In genomic region chr8:47742992-47743391, GRCm38 (mm10) we compare ENCODE assay signal across 10 mouse cellular contexts. TPM values are rescaled to one million over a fixed set of nuclear protein-coding genes. Genes with fewer than 3 reads are reported as not detected.
DNase-seq lines count a peak whose midpoint lies in the region; ATAC-seq and TF ChIP-seq lines count a peak whose summit lies in the region.
"Had no signal": no experiment of that assay in that cellular context is flagged by ENCODE, and none has a peak within 500 bp of the region (broad histone marks: within the 10 kb centered on the region; RNA-seq: fewer than 3 reads in every experiment).

No protein-coding gene starts in this region.

- DNase-seq in heart, adult 9 months (ENCODE audit: low spot score in 2 of 2): no peak
- no peak for DNase-seq in lung, postnatal 10 days
- peak; percentile 39 for DNase-seq in limb, embryonic 11.5 days (ENCODE audit: low spot score)
- DNase-seq in cerebellum, adult 2 months: no peak
- no peak for DNase-seq in layer of hippocampus, adult 9-10 months (ENCODE audit: low spot score)

- H3K27me3 ChIP-seq in heart, embryonic 11.5 days (ENCODE audit: control insufficient read depth, insufficient read depth, low read length): no peaks in the 10 kb centered on the region
- H3K27me3 ChIP-seq in lung, embryonic 16.5 days (ENCODE audit: control insufficient read depth, insufficient read depth, low read depth, low read length): no peaks in the 10 kb centered on the region
- H3K27me3 ChIP-seq in limb, embryonic 11.5 days (ENCODE audit: control insufficient read depth, insufficient read depth, low read length): no peaks in the 10 kb centered on the region
- no peaks in the 10 kb centered on the region for H3K27me3 ChIP-seq in stomach, embryonic 15.5 days (replicated peaks)
- no peaks in the 10 kb centered on the region for H3K27me3 ChIP-seq in cerebellum, adult 2 months (ENCODE audit: control insufficient read depth, insufficient read depth, low read length)

- peak overlapping the region; percentile 4; the same call in 1 of the 2 replicates for H3K4me2 ChIP-seq in heart, embryonic 11.5 days
- H3K4me2 ChIP-seq in lung, embryonic 16.5 days (ENCODE audit: low read depth, low read length): peak overlapping the region; percentile 37
- peak overlapping the region; percentile 11; the same call in 1 of the 2 replicates for H3K4me2 ChIP-seq in limb, embryonic 11.5 days (ENCODE audit: low read depth, severe bottlenecking)
- peak overlapping the region; percentile 30; the same call in 1 of the 2 replicates for H3K4me2 ChIP-seq in stomach, embryonic 15.5 days
- H3K4me2 ChIP-seq: liver, embryonic 12.5 days had no signal

- no peak overlapping the region for H3K27ac ChIP-seq in heart, embryonic 11.5 days (ENCODE audit: low read depth, low read length)
- no peak overlapping the region for H3K27ac ChIP-seq in lung, embryonic 16.5 days (ENCODE audit: low read length)
- no peak overlapping the region; the same call in 1 of the 2 replicates for H3K27ac ChIP-seq in limb, embryonic 11.5 days (replicated peaks; ENCODE audit: low read depth, low read length)
- H3K27ac ChIP-seq in stomach, embryonic 15.5 days: no peak overlapping the region
- H3K27ac ChIP-seq in cerebellum, adult 2 months (ENCODE audit: insufficient read depth, low read length): no peak overlapping the region
- H3K27ac ChIP-seq: liver, embryonic 12.5 days had no signal

- no peak for TF ChIP-seq CTCF in cerebellum, adult 2 months (IDR thresholded peaks at IDR 0.05; ENCODE audit: borderline replicate concordance, insufficient read depth, low read depth, low read length)

- no peak for ATAC-seq in heart, embryonic 11.5 days (replicated peaks; ENCODE audit: insufficient number of reproducible peaks, low FRiP score, low TSS enrichment)
- no peak for ATAC-seq in lung, embryonic 16.5 days (ENCODE audit: low read depth)
- ATAC-seq in limb, embryonic 11.5 days (ENCODE audit: insufficient number of reproducible peaks, low FRiP score, low TSS enrichment, low read depth): no peak
- no peak for ATAC-seq in stomach, embryonic 15.5 days (ENCODE audit: insufficient read depth, low FRiP score, low read depth)
- ATAC-seq: liver, embryonic 12.5 days had no signal

- no peaks in the 10 kb centered on the region for H3K36me3 ChIP-seq in heart, embryonic 11.5 days (ENCODE audit: control insufficient read depth, insufficient read depth, low read length)
- H3K36me3 ChIP-seq in lung, embryonic 16.5 days (ENCODE audit: control insufficient read depth, insufficient read depth, low read length): no peaks in the 10 kb centered on the region
- H3K36me3 ChIP-seq in limb, embryonic 11.5 days (ENCODE audit: control insufficient read depth, insufficient read depth, low read length): no peaks in the 10 kb centered on the region
- no peaks in the 10 kb centered on the region for H3K36me3 ChIP-seq in stomach, embryonic 15.5 days
- H3K36me3 ChIP-seq: liver, embryonic 12.5 days had no signal

- WGBS in heart, embryonic 11.5 days (ENCODE audit: insufficient replicate concordance): 39% methylated on average over 8 of the region's 8 CpGs
- WGBS in lung, embryonic 16.5 days: 28% methylated on average over 8 of the region's 8 CpGs
- WGBS in limb, embryonic 11.5 days: 37% methylated on average over 8 of the region's 8 CpGs
- 34% methylated on average over 8 of the region's 8 CpGs for WGBS in stomach, embryonic 15.5 days
- WGBS in cerebellum, adult 2 months: 40% methylated on average over 8 of the region's 8 CpGs

- H3K9ac ChIP-seq in heart, embryonic 11.5 days (ENCODE audit: low read depth, low read length): no peak overlapping the region
- H3K9ac ChIP-seq in lung, embryonic 16.5 days (ENCODE audit: low read length): no peak overlapping the region
- H3K9ac ChIP-seq in limb, embryonic 11.5 days (ENCODE audit: low read length): peak overlapping the region; percentile 19; the same call in 1 of the 2 replicates
- H3K9ac ChIP-seq in stomach, embryonic 15.5 days: no peak overlapping the region
- H3K9ac ChIP-seq: liver, embryonic 12.5 days had no signal

- no peaks in the 10 kb centered on the region for H3K9me3 ChIP-seq in heart, embryonic 11.5 days (replicated peaks; ENCODE audit: control insufficient read depth, low read length)
- H3K9me3 ChIP-seq in lung, embryonic 16.5 days (ENCODE audit: control insufficient read depth, low read length): no peaks in the 10 kb centered on the region
- no peaks in the 10 kb centered on the region for H3K9me3 ChIP-seq in limb, embryonic 11.5 days (ENCODE audit: control insufficient read depth, low read length)
- H3K9me3 ChIP-seq in stomach, embryonic 15.5 days: no peaks in the 10 kb centered on the region
- H3K9me3 ChIP-seq: liver, embryonic 12.5 days had no signal

- H3K4me3 ChIP-seq in heart, embryonic 11.5 days (ENCODE audit: low read depth, low read length): no peak overlapping the region
- H3K4me3 ChIP-seq in lung, embryonic 16.5 days (ENCODE audit: low read length): peak overlapping the region; percentile 3; the same call in 1 of the 2 replicates
- H3K4me3 ChIP-seq in limb, embryonic 11.5 days (ENCODE audit: low read depth, low read length): no peak overlapping the region
- no peak overlapping the region for H3K4me3 ChIP-seq in stomach, embryonic 15.5 days (replicated peaks)
- H3K4me3 ChIP-seq in cerebellum, adult 2 months (replicated peaks; ENCODE audit: insufficient read depth, low read depth, low read length): no peak overlapping the region
- H3K4me3 ChIP-seq: liver, embryonic 12.5 days; megakaryocyte, embryonic 14.5 days had no signal

- H3K4me1 ChIP-seq in heart, embryonic 11.5 days (ENCODE audit: control insufficient read depth, insufficient read depth, low read length): no peaks in the 10 kb centered on the region
- no peaks in the 10 kb centered on the region; the same call in 1 of the 2 replicates for H3K4me1 ChIP-seq in lung, embryonic 16.5 days (replicated peaks; ENCODE audit: control insufficient read depth, insufficient read depth, low read length)
- H3K4me1 ChIP-seq in limb, embryonic 11.5 days (ENCODE audit: control insufficient read depth, insufficient read depth, low read length): no peaks in the 10 kb centered on the region
- no peaks in the 10 kb centered on the region for H3K4me1 ChIP-seq in stomach, embryonic 15.5 days
- no peaks in the 10 kb centered on the region for H3K4me1 ChIP-seq in cerebellum, adult 2 months (ENCODE audit: control insufficient read depth, insufficient read depth, low read length)
- H3K4me1 ChIP-seq: liver, embryonic 12.5 days had no signal

- TF ChIP-seq POLR2A in cerebellum, adult 2 months (IDR thresholded peaks at IDR 0.05; ENCODE audit: borderline replicate concordance, insufficient read depth, low read length): no peak

RNA-seq across cellular contexts. Expression of gene Cdkn2aip, which starts 29.3 kb away (rescaled TPM):
- polyA plus RNA-seq in heart, embryonic 11.5 days (2014; fragmentation: Nextera tagmentation; extraction: Ambion mirVana): 20.6 and 21.6 TPM in 2 replicates
- polyA plus RNA-seq in lung, embryonic 16.5 days (2015; fragmentation: Nextera tagmentation; extraction: Ambion mirVana): 23.4 and 26.1 TPM in 2 replicates
- polyA plus RNA-seq in limb, embryonic 11.5 days (2014; fragmentation: Nextera tagmentation; extraction: Ambion mirVana): 37.7 and 37.8 TPM in 2 replicates
- polyA plus RNA-seq in stomach, embryonic 15.5 days (2015; fragmentation: Nextera tagmentation; extraction: Ambion mirVana): 21.4 and 21.6 TPM in 2 replicates
- polyA plus RNA-seq in cerebellum, adult 2 months (2012; rRNA removed): 10.3 and 11.1 TPM in 2 replicates
